Mouse (Mus musculus): ENCODE measurements around the gene Ptprk. TPM values are rescaled to one million over a fixed set of nuclear protein-coding genes. Genes with fewer than 3 reads are reported as not detected.

Gene Ptprk
- polyA plus RNA-seq, 1 experiment: 0.16 TPM

GRCm38 (mm10) chr10:28374874-28375273 lies 300.3 kb downstream of the Ptprk start:
- Histone ChIP-seq H3K4me1 (no peaks in the 10 kb centered on the region), H3K36me3 (replicated peaks; ENCODE audit: low read length) (no peaks in the 10 kb centered on the region), H3K27me3 (replicated peaks) (no peaks in the 10 kb centered on the region), H3K9me3 (no peaks in the 10 kb centered on the region), H3K4me3 (replicated peaks) (no peak overlapping the region)
- no peak for TF ChIP-seq GATA1 (IDR thresholded peaks at IDR 0.05; ENCODE audit: borderline replicate concordance, low read length)
- no peak for TF ChIP-seq FLI1 (IDR thresholded peaks at IDR 0.05; ENCODE audit: low read length)

- Histone ChIP-seq H3K4me1 (no peaks in the 10 kb centered on the region), H3K27me3 (replicated peaks) (no peaks in the 10 kb centered on the region), H3K36me3 (replicated peaks; ENCODE audit: low read length) (no peaks in the 10 kb centered on the region), H3K4me3 (replicated peaks) (no peak overlapping the region), H3K9me3 (no peaks in the 10 kb centered on the region)
- no peak for TF ChIP-seq FLI1 (IDR thresholded peaks at IDR 0.05; ENCODE audit: low read length)
These were observed 305.3 kb downstream of the Ptprk start for GRCm38 (mm10) chr10:28379752-28380488.

GRCm38 (mm10) chr10:28387563-28388222 lies 313.1 kb downstream of the Ptprk start:
- TF ChIP-seq FLI1 (IDR thresholded peaks at IDR 0.05; ENCODE audit: low read length) (no peak), GATA1 (IDR thresholded peaks at IDR 0.05; ENCODE audit: borderline replicate concordance, low read length) (no peak)
- no peaks in the 10 kb centered on the region for H3K9me3 ChIP-seq

GRCm38 (mm10) chr10:28391168-28391567 lies 316.5 kb downstream of the Ptprk start:
- H3K4me1 ChIP-seq: no peaks in the 10 kb centered on the region
- TF ChIP-seq FLI1 (IDR thresholded peaks at IDR 0.05; ENCODE audit: low read length): no peak
- no peaks in the 10 kb centered on the region for H3K27me3 ChIP-seq (replicated peaks)
- no peak overlapping the region for H3K4me3 ChIP-seq (replicated peaks)
- no peaks in the 10 kb centered on the region for H3K36me3 ChIP-seq (replicated peaks; ENCODE audit: low read length)
- H3K9me3 ChIP-seq: no peaks in the 10 kb centered on the region

More at GRCm38 (mm10) chr10:28387563-28388222, 313.1 kb downstream of the Ptprk start:
- Histone ChIP-seq H3K4me3 (replicated peaks) (no peak overlapping the region), H3K27me3 (replicated peaks) (no peaks in the 10 kb centered on the region), H3K36me3 (replicated peaks; ENCODE audit: low read length) (no peaks in the 10 kb centered on the region), H3K4me1 (no peaks in the 10 kb centered on the region)

DNA sequence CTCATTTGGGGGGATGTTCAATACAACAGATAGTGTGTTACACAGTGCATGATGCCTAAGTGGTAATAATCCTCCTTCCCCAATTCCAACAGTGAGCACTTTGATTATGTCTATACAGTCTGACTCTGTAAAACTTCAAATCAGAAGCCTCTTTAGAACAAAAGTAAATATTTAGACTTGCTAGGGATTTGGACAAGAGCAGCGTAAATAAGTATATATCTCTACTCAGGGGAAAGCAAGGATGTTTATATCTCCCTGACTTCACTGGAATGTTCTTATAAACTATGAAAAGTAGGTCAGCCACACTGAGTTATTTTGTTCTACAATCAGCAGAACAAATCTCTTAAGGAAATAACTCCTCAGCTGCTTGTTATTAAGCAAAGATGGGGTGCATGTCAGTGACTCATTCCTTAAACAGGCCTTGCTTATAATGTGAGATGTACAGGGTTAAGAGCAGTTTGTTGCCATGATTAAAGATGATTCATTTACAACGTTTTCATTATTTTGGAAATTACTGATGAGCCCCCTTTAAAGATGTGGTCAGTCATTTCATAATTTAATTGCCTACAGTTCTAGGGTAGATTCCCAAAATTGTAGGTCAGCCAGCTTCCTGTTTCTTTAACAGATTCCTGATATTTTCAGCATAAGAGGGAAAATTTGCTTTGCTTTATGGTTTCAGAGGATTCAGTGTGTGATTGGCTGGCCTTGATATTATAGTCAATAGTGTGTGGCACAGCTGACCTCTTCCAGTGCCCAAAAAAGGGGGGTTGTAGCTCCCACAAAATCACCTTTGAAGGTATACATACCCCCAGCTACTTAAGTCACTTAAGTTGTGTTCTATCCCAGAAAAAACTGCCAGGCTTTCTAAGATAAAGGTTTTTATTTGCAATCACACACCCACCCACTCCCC lies 321.2 kb downstream of the Ptprk start:
- no peak for TF ChIP-seq FLI1 (IDR thresholded peaks at IDR 0.05; ENCODE audit: low read length)
- TF ChIP-seq GATA1 (IDR thresholded peaks at IDR 0.05; ENCODE audit: borderline replicate concordance, low read length): no peak
- H3K9me3 ChIP-seq: no peaks in the 10 kb centered on the region
- no peak overlapping the region for H3K4me3 ChIP-seq (replicated peaks)
- no peaks in the 10 kb centered on the region for H3K36me3 ChIP-seq (replicated peaks; ENCODE audit: low read length)
- H3K4me1 ChIP-seq: no peaks in the 10 kb centered on the region
- no peaks in the 10 kb centered on the region for H3K27me3 ChIP-seq (replicated peaks)

GRCm38 (mm10) chr10:28396520-28396915 lies 321.9 kb downstream of the Ptprk start:
- Histone ChIP-seq H3K9me3 (no peaks in the 10 kb centered on the region), H3K27me3 (replicated peaks) (no peaks in the 10 kb centered on the region), H3K4me1 (no peaks in the 10 kb centered on the region), H3K36me3 (replicated peaks; ENCODE audit: low read length) (no peaks in the 10 kb centered on the region), H3K4me3 (replicated peaks) (no peak overlapping the region)
- TF ChIP-seq FLI1 (IDR thresholded peaks at IDR 0.05; ENCODE audit: low read length) (no peak), GATA1 (IDR thresholded peaks at IDR 0.05; ENCODE audit: borderline replicate concordance, low read length) (no peak)

- H3K36me3 ChIP-seq (replicated peaks; ENCODE audit: low read length): no peaks in the 10 kb centered on the region
- TF ChIP-seq GATA1 (IDR thresholded peaks at IDR 0.05; ENCODE audit: borderline replicate concordance, low read length) (no peak), FLI1 (IDR thresholded peaks at IDR 0.05; ENCODE audit: low read length) (no peak)
- no peaks in the 10 kb centered on the region for H3K9me3 ChIP-seq
- no peaks in the 10 kb centered on the region for H3K4me1 ChIP-seq
- H3K4me3 ChIP-seq (replicated peaks): no peak overlapping the region
- no peaks in the 10 kb centered on the region for H3K27me3 ChIP-seq (replicated peaks)
These were observed 327.2 kb downstream of the Ptprk start for GRCm38 (mm10) chr10:28401796-28402195.

GRCm38 (mm10) chr10:28408980-28409379 lies 334.4 kb downstream of the Ptprk start:
- Histone ChIP-seq H3K9me3 (no peaks in the 10 kb centered on the region), H3K4me3 (replicated peaks) (no peak overlapping the region), H3K4me1 (no peaks in the 10 kb centered on the region), H3K27me3 (replicated peaks) (no peaks in the 10 kb centered on the region), H3K36me3 (replicated peaks; ENCODE audit: low read length) (no peaks in the 10 kb centered on the region)
- TF ChIP-seq FLI1 (IDR thresholded peaks at IDR 0.05; ENCODE audit: low read length): no peak
- no peak for TF ChIP-seq GATA1 (IDR thresholded peaks at IDR 0.05; ENCODE audit: borderline replicate concordance, low read length)

DNA sequence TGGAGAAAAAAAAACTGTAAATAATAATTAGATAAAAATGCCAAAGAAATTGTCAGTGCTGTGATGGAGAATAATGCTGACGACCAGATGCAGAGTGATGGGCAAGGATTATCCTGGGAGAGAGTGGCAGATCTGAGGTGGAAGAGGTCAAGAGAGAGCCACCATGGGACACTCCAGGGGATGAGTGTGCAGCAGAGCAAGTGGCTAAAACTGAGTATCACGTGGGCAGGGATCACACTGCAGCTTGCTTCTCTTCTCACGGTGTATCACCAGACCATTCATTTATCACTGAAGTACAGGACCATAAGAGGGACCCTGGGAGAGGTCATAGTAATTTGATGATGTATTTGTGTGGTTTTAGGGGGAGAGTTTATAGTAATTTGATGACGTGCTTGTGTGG lies 340.2 kb downstream of the Ptprk start:
- Histone ChIP-seq H3K27me3 (replicated peaks) (no peaks in the 10 kb centered on the region), H3K4me1 (no peaks in the 10 kb centered on the region), H3K36me3 (replicated peaks; ENCODE audit: low read length) (no peaks in the 10 kb centered on the region), H3K9me3 (no peaks in the 10 kb centered on the region), H3K4me3 (replicated peaks) (no peak overlapping the region)
- TF ChIP-seq GATA1 (IDR thresholded peaks at IDR 0.05; ENCODE audit: borderline replicate concordance, low read length): no peak
- TF ChIP-seq FLI1 (IDR thresholded peaks at IDR 0.05; ENCODE audit: low read length): no peak

DNA sequence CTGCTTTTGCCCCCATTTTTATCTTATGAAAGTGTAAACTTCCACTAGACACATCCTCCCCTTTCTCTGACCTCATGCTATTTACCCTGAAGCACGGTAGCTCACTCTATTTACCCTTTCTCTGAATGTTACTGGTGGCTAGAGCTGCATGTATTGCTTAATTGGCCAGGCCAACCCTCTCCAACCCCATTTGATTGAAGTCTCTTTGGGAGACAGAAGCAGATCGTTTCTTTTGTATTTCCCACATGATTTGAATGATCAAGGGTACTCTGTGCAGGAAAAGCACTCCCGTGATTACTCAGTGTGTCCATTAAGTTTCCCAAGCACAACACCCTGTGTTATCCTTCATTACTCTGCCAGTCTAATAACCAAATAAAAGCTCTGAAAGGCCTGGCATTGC lies 348.0 kb downstream of the Ptprk start:
- TF ChIP-seq GATA1 (IDR thresholded peaks at IDR 0.05; ENCODE audit: borderline replicate concordance, low read length) (no peak), FLI1 (IDR thresholded peaks at IDR 0.05; ENCODE audit: low read length) (no peak)

More for the DNA sequence above, 348.0 kb downstream of the Ptprk start:
- H3K27me3 ChIP-seq (replicated peaks): no peaks in the 10 kb centered on the region
- H3K9me3 ChIP-seq: no peaks in the 10 kb centered on the region
- no peak overlapping the region for H3K4me3 ChIP-seq (replicated peaks)
- no peaks in the 10 kb centered on the region for H3K4me1 ChIP-seq
- H3K36me3 ChIP-seq (replicated peaks; ENCODE audit: low read length): no peaks in the 10 kb centered on the region

All from megakaryocyte, embryonic 14.5 days (primary cell).